Mouse (Mus musculus) heart, postnatal 0 days (tissue): ENCODE data around the gene Atl2. TPM values are rescaled to one million over a fixed set of nuclear protein-coding genes. Genes with fewer than 3 reads are reported as not detected.
A peak's percentile ranks its signal among the peaks of the same experiment; 100 is the strongest.

Experiments used
- ATAC-seq: fragments of 200-750 bp; cut with Nextera tagmentation; 2 replicates; pipeline ENCODE4 v1.8.0; 2017; ENCODE audit warnings: low read depth, moderate number of reproducible peaks, moderate library complexity; ENCODE audit not compliant: insufficient read depth
- DNase-seq: peaks from one replicate; pipeline ENCODE4 v3.0.0-alpha.2; 2016; ENCODE audit warnings: low spot score
- H3K27ac ChIP-seq: fragments of 300-500 bp; sonication (generic); 2 replicates; pipeline ENCODE4 v1.5.1; 2014; ENCODE audit warnings: low read depth, mild to moderate bottlenecking
- H3K27me3 ChIP-seq: fragments of 300-500 bp; sonication (generic); 2 replicates; pipeline ENCODE4 v1.6.1; 2014; ENCODE audit warnings: low read length, mixed read lengths; ENCODE audit not compliant: control insufficient read depth, insufficient read depth
- H3K36me3 ChIP-seq: fragments of 300-500 bp; sonication (generic); replicated peaks from 2 replicates; pipeline ENCODE4 v1.6.1; 2014; ENCODE audit warnings: low read length, mixed read lengths; ENCODE audit not compliant: control insufficient read depth, insufficient read depth
- H3K4me1 ChIP-seq: fragments of 300-500 bp; sonication (generic); 2 replicates; pipeline ENCODE4 v1.6.1; 2014; ENCODE audit warnings: antibody characterized with exemption; ENCODE audit not compliant: control insufficient read depth, insufficient read depth
- H3K4me2 ChIP-seq: fragments of 300-500 bp; sonication (generic); 2 replicates; pipeline ENCODE4 v1.6.1; 2014; ENCODE audit warnings: low read depth, mild to moderate bottlenecking, low read length, moderate library complexity
- H3K4me3 ChIP-seq: fragments of 300-500 bp; sonication (generic); 2 replicates; pipeline ENCODE4 v1.5.1; 2014; ENCODE audit warnings: low read depth, low read length
- H3K9ac ChIP-seq: fragments of 300-500 bp; sonication (generic); replicated peaks from 2 replicates; pipeline ENCODE4 v1.6.1; 2014; ENCODE audit warnings: low read depth, low read length, mixed read lengths
- H3K9me3 ChIP-seq: fragments of 300-500 bp; sonication (generic); replicated peaks from 2 replicates; pipeline ENCODE4 v1.6.1; 2016; ENCODE audit warnings: low read length; ENCODE audit not compliant: control insufficient read depth
- CTCF ChIP-seq: IDR thresholded peaks from 2 replicates; pipeline ENCODE4 v1.5.1; 2016; ENCODE audit warnings: antibody characterized with exemption, control low read depth, low read depth
- EP300 ChIP-seq: IDR thresholded peaks from 2 replicates; pipeline ENCODE4 v1.6.1; 2016; ENCODE audit warnings: antibody characterized with exemption, low read depth
- WGBS: fragments of 180-500 bp; shearing (Covaris S2); extraction: QIAGEN DNeasy Blood & Tissue Kit; methylation state at CpG from one replicate; pipeline ENCODE4 v1.1.7; 2014; 5-methylcytosine and 5-hydroxymethylcytosine counted together
- polyA plus RNA-seq: library from polyadenylated mRNA; unstranded; fragments of >200 nt; fragmentation: Nextera tagmentation; extraction: Ambion mirVana; gene quantifications from 2 replicates; pipeline ENCODE4 v1.2.1, GENCODE M21; 2015
- total RNA-seq: library from RNA; depleted of rRNA; stranded (reverse); fragments of >200 nt; gene quantifications from 2 replicates; pipeline ENCODE4 v1.2.3, GENCODE M21; 2014; ENCODE audit warnings: low replicate concordance

Gene Atl2
- total and polyA plus RNA-seq, 2 experiments from 2014 or later = 11.3 to 20.2 TPM

- Histone ChIP-seq H3K36me3 (no peaks in the 10 kb centered on the region), H3K9ac (no peak overlapping the region), H3K27me3 (no peaks in the 10 kb centered on the region), H3K27ac (no peak overlapping the region), H3K4me2 (no peak overlapping the region), H3K9me3 (no peaks in the 10 kb centered on the region), H3K4me1 (0 out of 2 replicates have a peak, but pooled peaks cover 5% of the 10 kb centered on the region), H3K4me3 (no peak overlapping the region)
- WGBS = 63% methylated on average over 15 of the region's 15 CpGs
- DNase-seq (peak; percentile 34), ATAC-seq (peak; percentile 71)
- no peak for TF ChIP-seq CTCF
- TF ChIP-seq EP300 = no peak
Observed at GRCm38 (mm10) chr17:79919566-79920350, 23.8 kb upstream of the Atl2 start.

- DNase-seq = no peak
- H3K9ac ChIP-seq = no peak overlapping the region
- ATAC-seq = no peak
- TF ChIP-seq CTCF = no peak
- TF ChIP-seq EP300 = no peak
- no peaks in the 10 kb centered on the region for H3K36me3 ChIP-seq
- no peak overlapping the region for H3K27ac ChIP-seq
- H3K9me3 ChIP-seq = no peaks in the 10 kb centered on the region
- 0 out of 2 replicates have a peak, but pooled peaks cover 5% of the 10 kb centered on the region for H3K4me1 ChIP-seq
- H3K27me3 ChIP-seq = no peaks in the 10 kb centered on the region
- WGBS = 13% methylated on average over 9 of the region's 9 CpGs
- no peak overlapping the region for H3K4me2 ChIP-seq
- H3K4me3 ChIP-seq = no peak overlapping the region
Observed at GRCm38 (mm10) chr17:79918484-79919004, 22.6 kb upstream of the Atl2 start.

GRCm38 (mm10) chr17:79916996-79917395 is 21.1 kb upstream of the Atl2 start:
- WGBS = 62% methylated on average over 9 of the region's 9 CpGs
- no peak overlapping the region for H3K27ac ChIP-seq
- no peaks in the 10 kb centered on the region for H3K27me3 ChIP-seq
- H3K9me3 ChIP-seq = no peaks in the 10 kb centered on the region
- TF ChIP-seq EP300 (no peak), CTCF (no peak)
- no peak overlapping the region for H3K4me2 ChIP-seq
- 0 out of 2 replicates have a peak, but pooled peaks cover 5% of the 10 kb centered on the region for H3K4me1 ChIP-seq
- no peak overlapping the region for H3K9ac ChIP-seq
- no peak overlapping the region for H3K4me3 ChIP-seq
- no peak for ATAC-seq
- no peak for DNase-seq
- no peaks in the 10 kb centered on the region for H3K36me3 ChIP-seq

- ATAC-seq = no peak
Observed at GRCm38 (mm10) chr17:79912174-79912573, 16.3 kb upstream of the Atl2 start.

GRCm38 (mm10) chr17:79911718-79912117 is 15.8 kb upstream of the Atl2 start:
- no peak overlapping the region for H3K4me3 ChIP-seq
- WGBS = 53% methylated on average over 3 of the region's 3 CpGs
- H3K4me1 ChIP-seq = no peaks in the 10 kb centered on the region
- no peaks in the 10 kb centered on the region for H3K36me3 ChIP-seq
- no peaks in the 10 kb centered on the region for H3K9me3 ChIP-seq
- H3K4me2 ChIP-seq = no peak overlapping the region
- H3K27me3 ChIP-seq = no peaks in the 10 kb centered on the region
- no peak for DNase-seq
- TF ChIP-seq CTCF (no peak), EP300 (no peak)
- H3K27ac ChIP-seq = no peak overlapping the region
- ATAC-seq = no peak
- no peak overlapping the region for H3K9ac ChIP-seq

More at GRCm38 (mm10) chr17:79912174-79912573, 16.3 kb upstream of the Atl2 start:
- 38% methylated on average over 2 of the region's 2 CpGs for WGBS
- no peak overlapping the region for H3K4me3 ChIP-seq
- TF ChIP-seq EP300 (no peak), CTCF (no peak)
- H3K27me3 ChIP-seq = no peaks in the 10 kb centered on the region
- no peak for DNase-seq
- H3K27ac ChIP-seq = no peak overlapping the region
- no peak overlapping the region for H3K9ac ChIP-seq
- H3K9me3 ChIP-seq = no peaks in the 10 kb centered on the region
- no peak overlapping the region for H3K4me2 ChIP-seq
- no peaks in the 10 kb centered on the region for H3K36me3 ChIP-seq
- 0 out of 2 replicates have a peak, but pooled peaks cover under 1% of the 10 kb centered on the region for H3K4me1 ChIP-seq
